Mouse (Mus musculus): ENCODE measurements around the gene Ncor2. TPM values are rescaled to one million over a fixed set of nuclear protein-coding genes. Genes with fewer than 3 reads are reported as not detected.
A peak's percentile ranks its signal among the peaks of the same experiment; 100 is the strongest.
"Not testable (repeated sequence)": the region's sequence is repeated elsewhere in the genome, so short reads cannot be mapped to it uniquely, and the experiment has no call there.

Gene Ncor2
- polyA plus RNA-seq (2016; fragmentation: Nextera tagmentation; extraction: Ambion mirVana), result 18.1 and 19.7 TPM in 2 replicates

- Histone ChIP-seq H3K27me3 (ENCODE audit: insufficient read depth, poor library complexity, severe bottlenecking) (peaks cover 33% of the 10 kb centered on the region), H3K4me3 (peak within 1 kb of the TSS; percentile 65), H3K36me3 (no peaks in the 10 kb centered on the region), H3K27ac (peak within 1 kb of the TSS; percentile 95), H3K9me3 (no peaks in the 10 kb centered on the region), H3K4me1 (replicated peaks) (peaks cover 63% of the 10 kb centered on the region)
- peak; percentile 84 for DNase-seq (ENCODE audit: low spot score)
- WGBS, result 1% methylated on average over 87 of the region's 87 CpGs
Measured at GRCm38 (mm10) chr5:125179007-125179734, at the start of gene Ncor2. Gene Ncor2, minus strand, starts transcription at chr5:125179219.

GRCm38 (mm10) chr5:125227699-125228098 lies 48.7 kb upstream of the Ncor2 start:
- no peak overlapping the region for H3K4me3 ChIP-seq
- H3K27me3 ChIP-seq (ENCODE audit: insufficient read depth, poor library complexity, severe bottlenecking), result no peaks in the 10 kb centered on the region
- DNase-seq (ENCODE audit: low spot score), result no peak
- peaks cover 11% of the 10 kb centered on the region for H3K9me3 ChIP-seq
- WGBS, result 95% methylated on average over 4 of the region's 4 CpGs
- peaks cover 44% of the 10 kb centered on the region for H3K4me1 ChIP-seq (replicated peaks)
- H3K27ac ChIP-seq, result no peak overlapping the region
- H3K36me3 ChIP-seq, result no peaks in the 10 kb centered on the region

GRCm38 (mm10) chr5:125226229-125226634 lies 47.2 kb upstream of the Ncor2 start:
- peaks cover 55% of the 10 kb centered on the region for H3K4me1 ChIP-seq (replicated peaks)
- 68% methylated on average over 12 of the region's 12 CpGs for WGBS
- no peak overlapping the region for H3K4me3 ChIP-seq
- peak; percentile 36 for DNase-seq (ENCODE audit: low spot score)
- H3K27ac ChIP-seq, result no peak overlapping the region
- H3K36me3 ChIP-seq, result no peaks in the 10 kb centered on the region
- no peaks in the 10 kb centered on the region for H3K27me3 ChIP-seq (ENCODE audit: insufficient read depth, poor library complexity, severe bottlenecking)
- peaks cover 11% of the 10 kb centered on the region for H3K9me3 ChIP-seq

GRCm38 (mm10) chr5:125224925-125225324 lies 45.9 kb upstream of the Ncor2 start:
- Histone ChIP-seq H3K36me3 (no peaks in the 10 kb centered on the region), H3K27me3 (ENCODE audit: insufficient read depth, poor library complexity, severe bottlenecking) (no peaks in the 10 kb centered on the region), H3K4me1 (replicated peaks) (peaks cover 52% of the 10 kb centered on the region), H3K9me3 (peaks cover 11% of the 10 kb centered on the region), H3K4me3 (no peak overlapping the region), H3K27ac (peak overlapping the region; percentile 57)
- peak; percentile 73 for DNase-seq (ENCODE audit: low spot score)
- 9% methylated on average over 3 of the region's 3 CpGs for WGBS

- peaks cover 52% of the 10 kb centered on the region for H3K4me1 ChIP-seq (replicated peaks)
- H3K27ac ChIP-seq, result peak overlapping the region; percentile 37
- no peak for DNase-seq (ENCODE audit: low spot score)
- WGBS, result 74% methylated on average over 5 of the region's 5 CpGs
- H3K4me3 ChIP-seq, result no peak overlapping the region
- H3K27me3 ChIP-seq (ENCODE audit: insufficient read depth, poor library complexity, severe bottlenecking), result no peaks in the 10 kb centered on the region; the same call in 1 of the 2 replicates
- no peaks in the 10 kb centered on the region for H3K36me3 ChIP-seq
- peaks cover 11% of the 10 kb centered on the region for H3K9me3 ChIP-seq
Measured at GRCm38 (mm10) chr5:125223961-125224360, 44.9 kb upstream of the Ncor2 start.

GRCm38 (mm10) chr5:125222706-125223105 lies 43.7 kb upstream of the Ncor2 start:
- Histone ChIP-seq H3K36me3 (no peaks in the 10 kb centered on the region), H3K9me3 (peaks cover 6% of the 10 kb centered on the region), H3K27me3 (ENCODE audit: insufficient read depth, poor library complexity, severe bottlenecking) (peaks cover 3% of the 10 kb centered on the region), H3K27ac (0 out of 2 replicates have a peak overlapping the region, but pooled peaks have one; percentile 9), H3K4me1 (replicated peaks) (peaks cover 58% of the 10 kb centered on the region), H3K4me3 (no peak overlapping the region)
- 72% methylated on average over 6 of the region's 6 CpGs for WGBS
- no peak for DNase-seq (ENCODE audit: low spot score)

GRCm38 (mm10) chr5:125221868-125222267 lies 42.8 kb upstream of the Ncor2 start:
- DNase-seq (ENCODE audit: low spot score), result no peak
- Histone ChIP-seq H3K4me1 (replicated peaks) (peaks cover 63% of the 10 kb centered on the region), H3K9me3 (no peaks in the 10 kb centered on the region), H3K27me3 (ENCODE audit: insufficient read depth, poor library complexity, severe bottlenecking) (peaks cover 10% of the 10 kb centered on the region), H3K27ac (peak overlapping the region; percentile 67; the same call in 1 of the 2 replicates), H3K4me3 (no peak overlapping the region), H3K36me3 (no peaks in the 10 kb centered on the region)
- WGBS, result 84% methylated on average over 3 of the region's 3 CpGs

GRCm38 (mm10) chr5:125217426-125218170 lies 38.6 kb upstream of the Ncor2 start:
- H3K9me3 ChIP-seq, result no peaks in the 10 kb centered on the region
- WGBS, result 71% methylated on average over 9 of the region's 9 CpGs
- H3K27me3 ChIP-seq (ENCODE audit: insufficient read depth, poor library complexity, severe bottlenecking), result peaks cover 35% of the 10 kb centered on the region
- no peaks in the 10 kb centered on the region for H3K36me3 ChIP-seq
- no peak overlapping the region for H3K27ac ChIP-seq
- no peak for DNase-seq (ENCODE audit: low spot score)
- peaks cover 42% of the 10 kb centered on the region for H3K4me1 ChIP-seq (replicated peaks)
- H3K4me3 ChIP-seq, result no peak overlapping the region

GRCm38 (mm10) chr5:125215930-125216459 lies 37.0 kb upstream of the Ncor2 start:
- no peaks in the 10 kb centered on the region for H3K36me3 ChIP-seq
- H3K4me3 ChIP-seq, result peak overlapping the region; percentile 35
- H3K27me3 ChIP-seq (ENCODE audit: insufficient read depth, poor library complexity, severe bottlenecking), result peaks cover 35% of the 10 kb centered on the region
- H3K9me3 ChIP-seq, result no peaks in the 10 kb centered on the region
- DNase-seq (ENCODE audit: low spot score), result peak; percentile 83
- peak overlapping the region; percentile 88 for H3K27ac ChIP-seq
- peaks cover 32% of the 10 kb centered on the region for H3K4me1 ChIP-seq (replicated peaks)
- 6% methylated on average over 24 of the region's 24 CpGs for WGBS

GRCm38 (mm10) chr5:125215346-125215929 lies 36.4 kb upstream of the Ncor2 start:
- Histone ChIP-seq H3K4me1 (replicated peaks) (peaks cover 32% of the 10 kb centered on the region), H3K9me3 (no peaks in the 10 kb centered on the region), H3K27ac (peak overlapping the region; percentile 88), H3K36me3 (no peaks in the 10 kb centered on the region), H3K4me3 (peak overlapping the region; percentile 35), H3K27me3 (ENCODE audit: insufficient read depth, poor library complexity, severe bottlenecking) (peaks cover 38% of the 10 kb centered on the region)
- no peak for DNase-seq (ENCODE audit: low spot score)
- WGBS, result 26% methylated on average over 11 of the region's 11 CpGs

GRCm38 (mm10) chr5:125214064-125214463 lies 35.0 kb upstream of the Ncor2 start:
- Histone ChIP-seq H3K27me3 (ENCODE audit: insufficient read depth, poor library complexity, severe bottlenecking) (peaks cover 42% of the 10 kb centered on the region), H3K27ac (no peak overlapping the region), H3K9me3 (no peaks in the 10 kb centered on the region), H3K36me3 (no peaks in the 10 kb centered on the region), H3K4me3 (no peak overlapping the region), H3K4me1 (replicated peaks) (peaks cover 32% of the 10 kb centered on the region)
- WGBS, result 87% methylated on average over 6 of the region's 6 CpGs
- no peak for DNase-seq (ENCODE audit: low spot score)

- H3K9me3 ChIP-seq; H3K27ac ChIP-seq; H3K36me3 ChIP-seq; H3K27me3 ChIP-seq (ENCODE audit: insufficient read depth, poor library complexity, severe bottlenecking); DNase-seq (ENCODE audit: low spot score); H3K4me3 ChIP-seq: not testable (repeated sequence)
- peaks cover 27% of the 10 kb centered on the region for H3K4me1 ChIP-seq (replicated peaks)
- 94% methylated on average over 3 of the region's 3 CpGs for WGBS
Measured at GRCm38 (mm10) chr5:125204910-125205309, 25.9 kb upstream of the Ncor2 start.
